Mouse (Mus musculus) layer of hippocampus, adult 18-20 months (tissue): ENCODE data around the gene Pdss2. TPM values are rescaled to one million over a fixed set of nuclear protein-coding genes. Genes with fewer than 3 reads are reported as not detected.

ENCODE experiments used
- DNase-seq, 2 experiments: peaks; one replicate each; pipeline ENCODE4 v3.0.0; 2022; ENCODE audit warnings: low spot score in 2 of 2
- total RNA-seq, 2 experiments: library from RNA; stranded (reverse); gene quantifications; 2 replicates each; pipeline ENCODE4 v1.2.3; 2021

Gene Pdss2
- total RNA-seq, 2 experiments from 2014 or later, result 18.3 to 19.6 TPM

- DNase-seq, result no peak
Measured at GRCm38 (mm10) chr10:43308105-43308810, 87.0 kb downstream of the Pdss2 start.

GRCm38 (mm10) chr10:43310781-43311392 is 89.6 kb downstream of the Pdss2 start:
- DNase-seq, result no peak

GRCm38 (mm10) chr10:43312211-43312610 is 90.9 kb downstream of the Pdss2 start:
- peak in 1 of 2 experiments; percentile 31 for DNase-seq

- no peak for DNase-seq
Measured at GRCm38 (mm10) chr10:43312658-43313417, 91.6 kb downstream of the Pdss2 start.

GRCm38 (mm10) chr10:43315228-43315627 is 93.9 kb downstream of the Pdss2 start:
- no peak for DNase-seq

GRCm38 (mm10) chr10:43317327-43317951 is 96.2 kb downstream of the Pdss2 start:
- DNase-seq, result no peak

- DNase-seq, result no peak
Measured at GRCm38 (mm10) chr10:43321019-43321418, 99.7 kb downstream of the Pdss2 start.

GRCm38 (mm10) chr10:43322446-43323178 is 101.3 kb downstream of the Pdss2 start:
- peak; percentile 15 to 38 for DNase-seq

GRCm38 (mm10) chr10:43323386-43323785 is 102.1 kb downstream of the Pdss2 start:
- no peak for DNase-seq

- no peak for DNase-seq
Measured at GRCm38 (mm10) chr10:43329813-43330212, 108.5 kb downstream of the Pdss2 start.

- DNase-seq, result no peak
Measured at GRCm38 (mm10) chr10:43330691-43331090, 109.4 kb downstream of the Pdss2 start.

- no peak for DNase-seq
Measured at GRCm38 (mm10) chr10:43331931-43332701, 110.8 kb downstream of the Pdss2 start.

- no peak for DNase-seq
Measured at GRCm38 (mm10) chr10:43335874-43336273, 114.6 kb downstream of the Pdss2 start.

GRCm38 (mm10) chr10:43337110-43337509 is 115.8 kb downstream of the Pdss2 start:
- DNase-seq, result no peak

- DNase-seq, result no peak
Measured at GRCm38 (mm10) chr10:43339811-43340210, 118.5 kb downstream of the Pdss2 start.

- DNase-seq, result peak; percentile 28 to 70
Measured at GRCm38 (mm10) chr10:43349718-43350117, 128.4 kb downstream of the Pdss2 start.

- no peak for DNase-seq
Measured at GRCm38 (mm10) chr10:43357884-43358283, 136.6 kb downstream of the Pdss2 start.

GRCm38 (mm10) chr10:43362947-43363346 is 141.7 kb downstream of the Pdss2 start:
- DNase-seq, result no peak

GRCm38 (mm10) chr10:43363431-43363851 is 142.2 kb downstream of the Pdss2 start:
- peak in 1 of 2 experiments; percentile 18 for DNase-seq

- DNase-seq, result no peak
Measured at GRCm38 (mm10) chr10:43365909-43366308, 144.6 kb downstream of the Pdss2 start.
